Mouse (Mus musculus): Measurements from ENCODE around the gene Upb1.
A peak's percentile ranks its signal among the peaks of the same experiment; 100 is the strongest.
"Not testable (repeated sequence)": the region's sequence is repeated elsewhere in the genome, so short reads cannot be mapped to it uniquely, and the experiment has no call there.

Upb1 gene

DNA sequence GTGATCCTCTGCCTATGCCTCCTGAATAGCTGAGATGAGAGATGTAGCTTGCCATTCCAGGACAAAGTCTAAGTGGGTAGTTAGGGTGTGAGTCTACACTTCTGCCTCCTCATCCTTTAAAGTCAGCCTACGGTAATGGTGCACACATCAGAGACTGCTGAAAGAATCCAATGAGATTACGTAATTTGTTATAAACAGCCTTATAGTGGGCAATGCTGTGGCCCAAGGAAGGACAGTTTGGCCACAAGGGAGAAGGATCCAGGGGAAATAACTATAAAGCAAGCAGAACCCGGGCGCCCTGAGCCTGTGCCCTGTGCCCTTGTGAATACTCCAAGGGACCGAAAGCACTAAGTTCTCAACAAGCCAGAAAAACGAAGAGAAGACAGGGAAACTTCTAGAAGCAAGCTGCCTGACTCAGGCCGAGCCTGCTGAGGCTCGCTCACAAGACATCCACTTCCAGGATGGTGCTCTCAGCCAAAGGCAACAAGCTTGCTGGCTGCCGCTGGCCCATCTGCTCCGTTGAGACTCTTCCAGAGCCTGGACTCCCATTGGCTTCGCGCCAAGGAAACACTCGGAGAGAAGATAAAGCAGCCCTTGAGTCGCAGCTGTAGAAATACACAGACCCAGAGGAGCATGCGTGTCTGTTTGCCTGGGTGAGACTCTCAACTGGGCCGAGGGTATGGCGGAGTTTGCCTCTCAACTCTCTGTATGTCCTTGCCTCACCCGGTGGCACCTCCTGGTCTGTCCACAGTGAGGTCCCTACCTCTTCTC, 55.3 kb downstream of the Upb1 start:
- not testable (repeated sequence) for DNase-seq (ENCODE audit: low spot score in 2 of 2)

- no peak for DNase-seq (ENCODE audit: low spot score in 2 of 2)
Measured at GRCm38 (mm10) chr10:75457852-75458251, 56.9 kb downstream of the Upb1 start.

GRCm38 (mm10) chr10:75458329-75458728, 57.4 kb downstream of the Upb1 start:
- DNase-seq (ENCODE audit: low spot score in 2 of 2) = no peak

GRCm38 (mm10) chr10:75462728-75463127, 61.8 kb downstream of the Upb1 start:
- no peak for DNase-seq (ENCODE audit: low spot score in 2 of 2)

GRCm38 (mm10) chr10:75465781-75466550, 65.1 kb downstream of the Upb1 start:
- no peak for DNase-seq (ENCODE audit: low spot score in 2 of 2)

DNA sequence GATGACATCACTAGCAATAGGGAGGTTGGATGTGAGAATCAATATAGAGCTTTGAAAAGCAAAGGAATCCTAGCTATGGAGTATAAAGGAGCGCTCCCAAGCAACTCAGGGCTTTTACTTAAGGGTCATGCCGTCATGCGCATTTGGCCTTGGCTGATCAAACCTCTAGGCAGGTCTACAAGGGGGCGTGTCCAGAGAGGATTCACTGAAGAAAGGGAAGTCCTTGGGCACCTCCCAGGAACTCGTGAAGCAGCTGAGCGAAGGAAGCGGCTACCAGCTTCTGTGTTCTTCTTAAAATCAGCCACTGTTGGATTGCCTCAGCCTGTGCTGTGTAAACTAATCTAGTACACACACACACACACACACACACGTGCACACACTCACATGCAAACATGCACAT, 72.5 kb downstream of the Upb1 start:
- DNase-seq (ENCODE audit: low spot score in 2 of 2) = no peak

- DNase-seq (ENCODE audit: low spot score in 2 of 2) = no peak
Measured at GRCm38 (mm10) chr10:75474571-75474970, 73.7 kb downstream of the Upb1 start.

DNA sequence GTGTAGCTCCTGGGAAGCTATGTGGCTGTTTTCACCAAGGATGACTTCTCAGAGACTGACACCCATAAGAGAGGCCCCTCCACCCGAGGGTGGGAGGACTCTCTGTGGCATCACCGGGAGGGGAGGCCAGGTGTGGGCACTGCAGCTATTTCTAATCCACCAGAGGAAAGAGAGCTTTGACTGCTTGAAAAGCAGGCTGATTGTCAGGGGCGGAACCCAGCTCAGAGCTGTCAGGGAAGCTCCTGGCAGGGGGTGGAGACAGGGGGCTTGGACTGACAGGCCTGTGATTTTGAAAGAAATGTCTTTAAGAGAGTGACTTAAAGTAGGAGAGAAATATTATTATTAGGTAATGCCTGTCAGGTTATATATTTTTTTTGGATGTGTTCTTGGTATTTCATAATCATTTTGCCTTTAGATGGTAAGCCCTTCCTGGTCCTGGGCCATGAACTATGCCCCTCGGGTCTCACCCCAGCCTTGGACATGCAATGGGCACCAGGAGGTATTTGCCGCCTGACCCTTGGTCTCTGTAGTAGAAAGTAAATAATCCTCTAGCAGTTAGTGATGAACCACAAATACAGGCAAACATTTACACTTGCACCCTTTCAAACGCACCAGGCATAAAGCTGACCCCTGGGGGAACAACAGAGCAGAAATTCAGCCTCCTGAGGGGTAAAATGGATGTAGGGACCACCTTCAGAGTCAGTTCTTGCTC, 74.4 kb downstream of the Upb1 start:
- DNase-seq (ENCODE audit: low spot score in 2 of 2) = not testable (repeated sequence)

- DNase-seq (ENCODE audit: low spot score in 2 of 2) = no peak
Measured at GRCm38 (mm10) chr10:75477034-75477433, 76.1 kb downstream of the Upb1 start.

- DNase-seq (ENCODE audit: low spot score in 2 of 2) = no peak
Measured at GRCm38 (mm10) chr10:75479955-75480354, 79.0 kb downstream of the Upb1 start.

DNA sequence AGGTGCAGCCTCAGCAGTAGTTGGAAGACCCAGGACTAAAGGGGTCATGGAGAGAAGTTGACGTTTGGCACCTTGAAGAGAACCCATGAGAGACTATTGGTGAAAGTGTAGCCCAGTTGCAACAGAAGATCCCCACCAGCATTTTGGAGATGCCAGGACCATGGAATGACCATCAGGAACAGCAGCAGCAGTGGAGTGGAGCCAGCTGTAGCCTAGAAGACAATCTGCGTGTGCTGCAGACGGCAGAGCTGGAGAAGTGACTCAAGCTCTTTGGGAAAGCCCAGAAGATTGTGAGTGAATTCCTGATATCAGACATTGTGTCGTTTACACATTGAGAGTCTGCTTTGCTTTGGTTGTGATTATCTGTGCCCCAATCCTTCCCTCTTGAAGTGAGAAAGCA, 80.8 kb downstream of the Upb1 start:
- DNase-seq (ENCODE audit: low spot score in 2 of 2) = no peak

- no peak for DNase-seq (ENCODE audit: low spot score in 2 of 2)
Measured at GRCm38 (mm10) chr10:75482271-75482670, 81.4 kb downstream of the Upb1 start.

DNA sequence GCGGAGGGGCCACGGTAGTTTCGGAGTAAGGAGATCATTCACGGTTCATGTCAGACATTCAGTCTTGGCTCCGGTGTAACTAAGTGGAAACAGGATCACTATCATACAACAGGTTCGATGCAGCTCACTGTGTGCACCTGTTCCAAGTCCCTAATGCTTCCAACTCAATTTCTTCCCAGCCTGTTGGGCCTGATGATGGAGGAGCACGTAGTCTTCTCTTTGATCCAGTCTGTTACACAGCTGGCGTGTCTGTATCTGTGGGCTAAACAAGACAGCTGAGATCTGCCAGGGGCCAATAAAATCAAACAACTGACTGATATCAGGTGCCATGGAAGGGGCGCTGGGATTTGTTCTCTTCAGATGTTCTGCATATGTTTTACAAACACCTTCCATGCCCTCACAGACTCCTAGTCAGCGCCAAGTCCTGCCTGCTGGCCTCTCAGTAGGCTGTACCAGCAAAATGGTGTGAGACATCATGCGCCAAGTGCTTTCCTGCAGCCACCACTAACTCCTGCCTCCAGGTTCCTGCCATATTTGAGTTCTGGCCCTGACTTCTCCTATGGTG, 82.1 kb downstream of the Upb1 start:
- DNase-seq (ENCODE audit: low spot score in 2 of 2) = no peak

DNA sequence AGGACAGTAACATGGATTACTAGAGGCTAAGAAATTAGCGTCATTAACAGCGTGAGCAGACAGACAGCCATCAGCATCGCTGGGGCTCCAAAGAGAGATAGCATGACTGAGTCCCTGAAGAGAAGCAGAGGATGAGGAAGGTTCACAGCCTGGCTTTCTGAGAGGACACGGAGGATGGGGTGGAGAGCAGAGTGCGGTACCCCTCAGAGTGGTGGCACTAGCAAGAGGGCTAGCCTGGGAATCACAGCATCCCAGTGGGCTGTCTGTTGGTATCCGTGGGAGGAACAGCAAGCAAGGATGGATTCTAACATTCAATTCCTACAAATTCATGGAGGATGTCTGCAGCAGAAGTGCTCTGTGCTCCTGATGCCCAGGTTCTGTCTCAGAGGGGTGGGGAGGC, 83.2 kb downstream of the Upb1 start:
- DNase-seq (ENCODE audit: low spot score in 2 of 2) = no peak

GRCm38 (mm10) chr10:75484767-75485166, 83.9 kb downstream of the Upb1 start:
- no peak for DNase-seq (ENCODE audit: low spot score in 2 of 2)

DNA sequence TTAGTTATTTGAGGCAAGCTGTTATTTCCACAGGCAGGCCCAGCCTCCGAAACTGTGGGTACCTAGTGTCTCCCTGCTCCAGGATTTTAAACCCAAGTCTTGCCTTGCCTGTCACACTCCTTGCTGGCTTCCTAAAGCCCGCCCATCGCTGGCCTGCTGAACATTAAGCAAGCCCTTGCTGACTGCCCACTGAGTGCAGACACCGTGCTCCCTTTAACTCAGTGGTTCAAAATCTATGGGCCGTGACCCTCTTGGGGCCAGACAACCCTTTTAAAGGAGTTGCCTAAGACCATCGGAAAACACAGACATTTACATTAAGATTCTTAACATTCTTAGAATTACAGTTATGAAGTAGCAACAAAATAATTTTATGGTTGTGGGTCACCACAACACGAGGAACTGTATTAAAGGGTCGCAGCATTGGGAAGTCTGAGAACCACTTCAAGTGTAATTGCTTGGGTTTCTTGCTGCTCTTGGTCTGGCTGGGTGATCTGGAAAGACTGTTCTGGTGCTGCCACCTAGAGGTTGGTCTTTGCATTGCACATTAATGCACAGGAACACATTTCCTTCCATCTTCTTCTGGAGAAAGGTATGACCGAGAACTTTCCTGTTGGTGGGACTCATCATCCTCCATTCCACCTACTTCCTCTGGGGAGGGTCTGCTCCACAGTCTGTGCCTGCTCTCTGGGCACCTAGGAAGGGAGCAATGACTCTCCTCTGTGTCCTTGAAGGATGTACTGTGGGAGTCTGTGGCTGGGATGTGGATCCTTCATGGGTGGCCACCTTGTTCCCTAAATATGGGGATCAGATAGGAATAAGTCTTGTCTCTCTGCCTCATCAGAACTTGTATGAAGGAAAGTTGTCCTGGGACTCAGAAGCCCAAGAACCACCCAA, 85.4 kb downstream of the Upb1 start:
- peak; percentile 35 to 64 for DNase-seq (ENCODE audit: low spot score in 2 of 2)

DNA sequence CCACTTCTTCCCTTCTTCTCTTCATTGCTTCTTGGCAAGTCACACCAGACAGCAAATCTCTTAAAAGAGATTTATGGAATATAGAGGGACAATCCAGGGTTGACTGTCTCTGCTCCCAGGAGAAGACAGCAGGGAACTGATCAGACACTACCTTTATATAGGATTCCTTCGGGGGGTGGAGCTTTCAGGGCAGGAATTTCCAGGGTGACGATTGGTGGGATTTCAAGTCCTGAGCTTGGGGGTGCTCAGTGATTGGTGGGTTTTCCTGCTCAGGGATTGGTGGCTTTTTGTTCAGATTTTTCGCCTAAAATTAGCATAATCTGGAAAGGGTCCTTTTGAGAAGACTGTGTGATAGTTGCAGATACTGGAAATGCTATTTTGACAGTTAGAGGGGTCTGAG, 86.2 kb downstream of the Upb1 start:
- DNase-seq (ENCODE audit: low spot score in 2 of 2) = no peak

GRCm38 (mm10) chr10:75489522-75489921, 88.6 kb downstream of the Upb1 start:
- no peak for DNase-seq (ENCODE audit: low spot score in 2 of 2)

DNA sequence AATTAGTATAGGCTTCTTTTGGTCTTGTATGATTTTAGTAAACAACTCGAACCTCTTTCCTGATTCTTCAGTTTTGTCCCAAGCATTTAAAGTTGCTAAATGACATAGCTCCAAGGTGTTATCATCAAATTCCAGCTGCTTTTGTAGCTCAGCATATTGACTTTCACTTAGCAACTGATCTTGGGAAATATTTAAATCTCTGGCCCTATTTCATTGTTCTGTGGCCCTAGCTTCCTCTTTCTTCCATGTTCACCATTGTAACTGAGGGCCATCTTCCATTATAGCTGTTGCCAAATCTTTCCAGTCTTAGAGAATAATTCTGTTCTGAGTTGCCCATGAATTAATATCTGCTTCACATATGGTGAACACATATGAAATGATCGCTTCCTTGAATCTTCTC, 89.8 kb downstream of the Upb1 start:
- DNase-seq (ENCODE audit: low spot score in 2 of 2) = no peak

Data from urinary bladder, adult 18-20 months (tissue).